Mouse (Mus musculus) heart, embryonic 16.5 days (tissue): ENCODE measurements at regions not wholly inside any gene's neighbourhood (a gene's known extent, or its start where the extent isn't known, plus 50 kb on each side); places are given as distances from the start of the nearest gene placed in this dataset.
A peak's percentile ranks its signal among the peaks of the same experiment; 100 is the strongest.

Experiments
- ATAC-seq: fragments of 200-750 bp; cut with Nextera tagmentation; replicated peaks from 2 replicates; pipeline ENCODE4 v1.8.0; 2017; ENCODE audit warnings: moderate number of reproducible peaks; ENCODE audit not compliant: insufficient read depth, low FRiP score; ENCODE audit errors: extremely low read depth
- H3K27ac ChIP-seq: fragments of 300-500 bp; sonication (generic); 2 replicates; pipeline ENCODE4 v1.5.1; 2014; ENCODE audit warnings: mild to moderate bottlenecking, low read length, control low read depth, moderate library complexity
- H3K27me3 ChIP-seq: fragments of 300-500 bp; sonication (generic); 2 replicates; pipeline ENCODE4 v1.6.1; 2014; ENCODE audit warnings: low read length, mixed read lengths; ENCODE audit not compliant: control insufficient read depth, insufficient read depth
- H3K36me3 ChIP-seq: fragments of 300-500 bp; sonication (generic); 2 replicates; pipeline ENCODE4 v1.6.1; 2014; ENCODE audit not compliant: control insufficient read depth, insufficient read depth
- H3K4me1 ChIP-seq: fragments of 300-500 bp; sonication (generic); 2 replicates; pipeline ENCODE4 v1.6.1; 2014; ENCODE audit warnings: low read length, mixed read lengths; ENCODE audit not compliant: control insufficient read depth, insufficient read depth
- H3K4me2 ChIP-seq: fragments of 300-500 bp; sonication (generic); 2 replicates; pipeline ENCODE4 v1.6.1; 2014; ENCODE audit warnings: low read depth, mild to moderate bottlenecking, control low read depth, low read length
- H3K4me3 ChIP-seq: fragments of 300-500 bp; sonication (generic); 2 replicates; pipeline ENCODE4 v1.5.1; 2014; ENCODE audit warnings: mild to moderate bottlenecking, control low read depth, low read length
- H3K9ac ChIP-seq: fragments of 300-500 bp; sonication (generic); 2 replicates; pipeline ENCODE4 v1.6.1; 2014; ENCODE audit warnings: low read length, control low read depth
- H3K9me3 ChIP-seq: fragments of 300-500 bp; sonication (generic); replicated peaks from 2 replicates; pipeline ENCODE4 v1.6.1; 2016; ENCODE audit warnings: low read length; ENCODE audit not compliant: control insufficient read depth
- WGBS: fragments of 180-500 bp; shearing (Covaris S2); extraction: QIAGEN DNeasy Blood & Tissue Kit; methylation state at CpG from one replicate; pipeline ENCODE4 v1.1.7; 2014; 5-methylcytosine and 5-hydroxymethylcytosine counted together

DNA sequence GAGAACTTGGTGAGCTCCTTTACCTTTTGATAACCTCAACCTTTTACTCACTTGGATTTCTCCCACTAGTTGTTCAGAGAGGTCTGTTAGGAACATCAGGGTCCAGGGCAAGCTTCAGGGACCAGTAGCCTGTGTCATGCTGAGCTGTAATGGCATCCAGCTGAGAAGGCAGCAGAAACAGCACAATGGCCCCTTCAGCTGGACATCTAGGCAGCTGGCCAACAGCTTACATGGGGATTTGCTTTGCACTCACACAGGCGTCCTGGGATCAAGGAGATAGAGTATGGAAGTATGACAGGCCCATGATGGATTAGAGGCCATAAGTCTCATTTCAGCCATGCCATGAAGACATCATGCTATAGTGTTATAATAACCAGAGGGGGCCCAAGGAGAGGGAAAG is 320.2 kb upstream of the Irx1 start:
- H3K27ac ChIP-seq, result no peak overlapping the region
- no peak overlapping the region for H3K4me2 ChIP-seq
- H3K9me3 ChIP-seq, result no peaks in the 10 kb centered on the region
- H3K4me3 ChIP-seq, result no peak overlapping the region
- H3K36me3 ChIP-seq, result no peaks in the 10 kb centered on the region
- WGBS, result 35% methylated on average over 1 of the region's 1 CpGs
- no peaks in the 10 kb centered on the region; the same call in 1 of the 2 replicates for H3K27me3 ChIP-seq
- no peak for ATAC-seq
- no peaks in the 10 kb centered on the region for H3K4me1 ChIP-seq
- no peak overlapping the region for H3K9ac ChIP-seq

DNA sequence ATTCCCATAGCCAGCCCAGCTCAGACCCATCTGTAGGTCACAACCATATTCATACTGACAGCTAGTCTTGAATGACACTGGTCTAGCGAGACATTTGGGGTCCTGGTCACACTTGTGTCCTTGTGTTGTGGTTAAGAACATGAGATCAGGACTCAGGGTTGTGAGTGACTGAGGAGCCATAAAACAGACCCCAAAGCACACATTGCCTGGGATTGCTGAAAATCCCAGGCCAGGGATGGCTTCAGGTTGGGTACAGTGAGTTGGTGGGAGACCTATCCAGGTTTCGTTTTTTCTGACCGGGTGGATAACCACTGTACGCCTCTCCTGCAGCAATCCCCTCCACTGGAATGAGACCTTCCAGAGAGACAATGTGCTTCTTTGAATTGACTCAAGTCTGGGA is 322.8 kb upstream of the Irx1 start:
- no peak overlapping the region for H3K4me3 ChIP-seq
- no peaks in the 10 kb centered on the region; the same call in 1 of the 2 replicates for H3K27me3 ChIP-seq
- H3K9me3 ChIP-seq, result no peaks in the 10 kb centered on the region
- no peak overlapping the region for H3K4me2 ChIP-seq
- no peak overlapping the region for H3K9ac ChIP-seq
- no peak overlapping the region for H3K27ac ChIP-seq
- ATAC-seq, result no peak
- no peaks in the 10 kb centered on the region for H3K36me3 ChIP-seq
- 94% methylated on average over 4 of the region's 4 CpGs for WGBS
- H3K4me1 ChIP-seq, result no peaks in the 10 kb centered on the region

DNA sequence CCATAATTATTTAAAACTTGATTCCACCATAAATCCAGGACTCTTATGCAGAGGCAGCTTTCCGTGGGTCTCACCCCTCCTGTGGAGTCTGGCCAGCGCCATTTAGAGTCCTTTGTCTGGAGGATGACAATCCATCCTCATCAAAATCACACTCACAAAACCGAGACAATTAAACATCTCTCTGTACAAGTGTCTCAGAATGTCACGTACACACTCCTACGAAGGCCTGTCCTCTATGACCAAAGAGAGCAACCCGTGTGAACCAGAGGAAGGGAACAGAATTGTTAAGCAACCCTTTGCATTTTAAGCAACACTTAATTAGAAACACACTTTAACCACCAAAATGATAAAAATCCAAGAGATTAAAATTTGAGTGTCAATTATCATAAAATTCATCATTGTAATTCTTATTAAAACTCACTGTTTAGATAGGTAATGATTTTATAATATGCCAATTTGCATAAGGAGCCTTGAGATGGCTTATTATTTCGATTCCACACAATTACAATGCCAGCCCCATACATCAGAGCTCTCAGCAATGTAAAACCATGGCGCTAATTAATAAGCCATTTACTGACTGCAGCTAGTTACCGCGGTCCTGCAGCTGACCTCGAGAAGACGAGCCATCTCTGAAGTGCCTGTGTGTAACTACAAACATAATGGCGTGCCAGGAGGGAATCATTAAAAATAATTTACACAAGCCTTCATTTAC is 325.0 kb upstream of the Irx1 start:
- H3K9ac ChIP-seq, result no peak overlapping the region
- 55% methylated on average over 13 of the region's 13 CpGs for WGBS
- no peak overlapping the region for H3K4me3 ChIP-seq
- H3K4me2 ChIP-seq, result no peak overlapping the region
- H3K36me3 ChIP-seq, result no peaks in the 10 kb centered on the region
- ATAC-seq, result no peak
- H3K27ac ChIP-seq, result no peak overlapping the region
- no peaks in the 10 kb centered on the region for H3K9me3 ChIP-seq
- H3K4me1 ChIP-seq, result peaks cover 4% of the 10 kb centered on the region; the same call in 1 of the 2 replicates
- no peaks in the 10 kb centered on the region; the same call in 1 of the 2 replicates for H3K27me3 ChIP-seq

DNA sequence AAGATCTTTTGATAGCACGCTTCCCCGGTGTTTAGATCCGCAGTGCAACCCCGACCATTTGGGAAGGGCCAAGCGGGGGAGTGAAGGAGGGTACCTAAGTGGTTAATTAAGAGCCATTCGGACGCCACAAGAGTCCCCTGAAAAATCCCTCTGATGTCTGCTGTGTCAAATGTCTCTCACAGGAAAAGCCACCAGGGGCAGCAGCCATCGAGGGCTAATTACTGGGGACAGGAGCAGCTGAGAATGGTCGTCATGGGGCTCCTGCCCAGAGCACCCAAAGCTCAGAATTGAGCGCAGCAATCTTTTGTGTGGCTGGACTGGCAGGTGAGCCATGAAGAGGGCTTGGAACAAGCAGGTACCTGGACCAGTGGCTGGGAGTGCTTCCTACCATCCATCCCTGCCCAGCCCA is 325.6 kb upstream of the Irx1 start:
- no peak overlapping the region for H3K4me2 ChIP-seq
- 16% methylated on average over 10 of the region's 10 CpGs for WGBS

DNA sequence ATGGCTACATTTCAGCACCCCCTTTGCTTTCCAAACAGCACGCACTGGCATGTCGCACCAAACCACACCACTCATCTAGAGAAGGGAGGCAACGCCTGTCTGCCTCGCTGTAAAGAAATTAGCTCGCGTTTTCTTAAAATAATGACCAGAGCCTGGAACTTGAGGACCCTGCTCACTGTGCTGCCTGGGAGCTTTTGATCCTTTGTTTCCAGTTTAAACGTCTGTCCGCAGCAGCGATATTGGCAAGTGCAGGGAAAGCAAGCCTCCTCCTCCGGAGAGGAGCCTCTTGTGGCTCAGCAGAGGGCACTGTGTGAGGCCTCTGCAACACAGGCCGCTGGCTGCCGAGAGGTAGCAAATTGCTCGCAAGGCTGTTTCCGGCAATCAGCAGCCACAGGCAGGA is 328.8 kb upstream of the Irx1 start:
- Histone ChIP-seq H3K9ac (no peak overlapping the region), H3K9me3 (no peaks in the 10 kb centered on the region), H3K27ac (no peak overlapping the region), H3K4me3 (peak overlapping the region; percentile 33), H3K27me3 (peaks cover 5% of the 10 kb centered on the region), H3K4me2 (peak overlapping the region; percentile 57), H3K36me3 (no peaks in the 10 kb centered on the region), H3K4me1 (peaks cover 4% of the 10 kb centered on the region; the same call in 1 of the 2 replicates)
- peak; percentile 52; the same call in 1 of the 2 replicates for ATAC-seq
- WGBS, result 4% methylated on average over 14 of the region's 14 CpGs

More for the DNA sequence above, 325.6 kb upstream of the Irx1 start:
- Histone ChIP-seq H3K4me3 (no peak overlapping the region), H3K4me1 (peaks cover 4% of the 10 kb centered on the region; the same call in 1 of the 2 replicates), H3K27me3 (no peaks in the 10 kb centered on the region; the same call in 1 of the 2 replicates), H3K9me3 (no peaks in the 10 kb centered on the region), H3K36me3 (no peaks in the 10 kb centered on the region), H3K9ac (no peak overlapping the region), H3K27ac (no peak overlapping the region)
- no peak for ATAC-seq

DNA sequence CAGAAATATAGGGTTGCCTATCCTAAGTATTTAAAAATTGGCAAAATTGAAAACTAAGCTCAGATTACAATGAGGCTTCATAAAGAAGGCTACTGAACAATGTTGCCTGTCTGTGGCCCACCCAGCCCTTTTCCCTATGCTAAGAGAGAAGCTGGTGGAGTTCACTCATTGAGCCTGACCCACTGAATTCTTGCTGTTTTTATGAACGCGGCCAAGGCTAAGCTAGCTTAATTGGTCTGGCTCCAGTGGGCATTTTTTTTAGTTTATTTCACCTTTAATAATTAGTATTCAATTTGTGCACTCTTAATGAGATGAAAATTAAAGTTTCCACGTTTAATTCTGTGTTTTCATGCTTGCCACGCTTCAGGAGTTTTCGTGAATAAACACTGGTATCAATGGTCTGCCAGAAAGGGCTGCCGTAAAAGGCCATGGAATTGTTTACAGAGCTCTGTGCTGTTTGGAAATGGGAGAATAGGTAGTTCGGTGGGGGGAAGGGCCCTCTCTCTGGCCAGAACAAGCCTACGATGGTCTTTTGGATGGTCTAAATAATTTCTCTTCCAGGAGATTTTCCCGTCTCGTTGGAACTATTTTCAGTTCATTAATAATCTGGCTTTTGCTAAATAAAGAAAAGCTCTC is 329.7 kb upstream of the Irx1 start:
- no peaks in the 10 kb centered on the region for H3K36me3 ChIP-seq
- no peak overlapping the region for H3K27ac ChIP-seq
- H3K4me2 ChIP-seq, result no peak overlapping the region
- H3K9me3 ChIP-seq, result no peaks in the 10 kb centered on the region
- H3K27me3 ChIP-seq, result peaks cover 7% of the 10 kb centered on the region
- no peak for ATAC-seq
- peaks cover 4% of the 10 kb centered on the region; the same call in 1 of the 2 replicates for H3K4me1 ChIP-seq
- no peak overlapping the region for H3K4me3 ChIP-seq
- WGBS, result 65% methylated on average over 10 of the region's 10 CpGs
- H3K9ac ChIP-seq, result no peak overlapping the region

DNA sequence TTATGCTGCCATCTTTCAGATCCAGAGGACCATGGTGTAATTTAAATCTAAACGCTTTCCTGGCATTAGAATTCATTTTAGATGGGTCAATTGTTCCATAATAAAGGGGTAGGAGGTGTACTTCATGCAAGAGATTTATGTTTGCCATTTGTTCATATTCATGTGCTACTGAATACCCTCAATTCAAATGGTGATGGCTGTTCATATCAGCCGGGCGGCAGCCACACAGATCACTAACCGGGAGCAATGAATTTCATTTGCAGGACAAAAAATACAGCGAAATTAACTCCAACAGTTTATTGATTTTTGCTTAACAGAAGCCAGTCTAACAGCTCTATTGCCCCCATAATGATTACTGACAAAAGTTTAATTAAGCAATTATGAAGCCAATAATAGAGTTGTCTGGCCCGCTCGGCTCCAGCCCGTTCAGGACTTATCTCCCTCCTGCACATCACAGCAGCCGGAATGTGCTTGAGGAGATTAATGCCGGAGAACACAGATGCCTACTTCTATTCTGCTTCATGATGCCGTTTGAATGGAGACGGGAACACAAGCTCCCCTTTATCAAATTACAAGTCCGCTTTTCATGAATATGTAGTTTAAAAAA is 330.3 kb upstream of the Irx2 start:
- Histone ChIP-seq H3K27ac (no peak overlapping the region), H3K36me3 (no peaks in the 10 kb centered on the region), H3K9ac (no peak overlapping the region), H3K4me3 (no peak overlapping the region), H3K27me3 (peaks cover 15% of the 10 kb centered on the region), H3K9me3 (no peaks in the 10 kb centered on the region), H3K4me1 (no peaks in the 10 kb centered on the region), H3K4me2 (no peak overlapping the region)
- no peak for ATAC-seq
- 42% methylated on average over 13 of the region's 13 CpGs for WGBS

DNA sequence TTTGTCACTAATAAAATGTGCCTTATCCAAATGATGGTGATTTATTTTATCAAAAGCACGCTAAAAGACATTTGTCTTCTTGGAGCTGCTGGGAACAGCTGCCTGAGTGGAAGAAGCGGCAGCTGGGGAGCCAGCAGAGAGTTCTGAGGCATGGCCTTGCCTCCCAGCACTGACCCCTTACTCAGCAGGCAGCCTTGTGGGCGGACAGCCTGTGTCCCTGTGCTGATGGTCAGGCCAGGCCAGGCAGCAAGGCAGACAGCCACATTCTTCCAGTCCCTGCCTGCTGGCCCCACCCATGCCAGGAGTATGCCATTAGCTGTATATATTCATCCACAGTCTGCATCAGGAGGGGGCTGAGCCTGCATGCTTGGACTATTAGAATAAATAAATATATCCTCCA is 329.0 kb upstream of the Irx2 start:
- Histone ChIP-seq H3K4me3 (no peak overlapping the region), H3K9ac (no peak overlapping the region), H3K27ac (no peak overlapping the region), H3K27me3 (peaks cover 15% of the 10 kb centered on the region), H3K4me1 (no peaks in the 10 kb centered on the region), H3K36me3 (no peaks in the 10 kb centered on the region), H3K9me3 (no peaks in the 10 kb centered on the region), H3K4me2 (no peak overlapping the region)
- 57% methylated on average over 3 of the region's 3 CpGs for WGBS
- no peak for ATAC-seq

DNA sequence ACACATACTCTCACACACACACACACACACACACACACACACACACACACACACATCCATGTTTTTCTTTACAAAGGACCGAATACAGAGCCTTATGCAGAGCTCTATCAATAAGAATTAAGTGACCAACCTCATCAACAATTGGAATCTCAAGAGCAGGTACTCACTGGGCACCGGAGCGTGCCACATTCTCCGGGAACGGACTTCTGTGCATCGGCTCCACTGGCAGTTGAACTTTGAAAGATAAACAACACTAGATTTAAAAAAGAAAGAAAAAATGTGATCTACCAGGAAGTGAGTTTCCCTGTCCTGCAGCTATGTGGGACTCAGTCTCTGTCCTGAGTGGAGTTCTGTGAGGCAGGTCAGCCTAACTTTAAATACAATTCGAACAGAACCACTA is 327.5 kb upstream of the Irx2 start:
- ATAC-seq, result no peak
- no peak overlapping the region for H3K4me3 ChIP-seq
- H3K36me3 ChIP-seq, result no peaks in the 10 kb centered on the region
- no peak overlapping the region for H3K9ac ChIP-seq
- no peaks in the 10 kb centered on the region for H3K4me1 ChIP-seq
- H3K9me3 ChIP-seq, result no peaks in the 10 kb centered on the region
- no peak overlapping the region for H3K27ac ChIP-seq
- peak overlapping the region; percentile 34; the same call in 1 of the 2 replicates for H3K4me2 ChIP-seq
- WGBS, result 60% methylated on average over 7 of the region's 7 CpGs
- peaks cover 10% of the 10 kb centered on the region for H3K27me3 ChIP-seq
